Mouse (Mus musculus) embryonic facial prominence, embryonic 12.5 days (tissue): ENCODE results near the gene Mrvi1. TPM values are rescaled to one million over a fixed set of nuclear protein-coding genes. Genes with fewer than 3 reads are reported as not detected.
A peak's percentile ranks its signal among the peaks of the same experiment; 100 is the strongest.

Source experiments
- ATAC-seq: fragments of 200-750 bp; cut with Nextera tagmentation; 2 replicates; pipeline ENCODE4 v1.8.0; 2017; ENCODE audit not compliant: insufficient number of reproducible peaks, insufficient read depth, low FRiP score, low TSS enrichment
- H3K27ac ChIP-seq: fragments of 300-500 bp; sonication (generic); 2 replicates; pipeline ENCODE4 v1.5.1; 2016; ENCODE audit warnings: mild to moderate bottlenecking
- H3K27me3 ChIP-seq: fragments of 300-500 bp; sonication (generic); 2 replicates; pipeline ENCODE4 v1.6.1; 2016; ENCODE audit warnings: mild to moderate bottlenecking, moderate library complexity
- H3K36me3 ChIP-seq: fragments of 300-500 bp; sonication (generic); 2 replicates; pipeline ENCODE4 v1.6.1; 2016; ENCODE audit warnings: mild to moderate bottlenecking
- H3K4me1 ChIP-seq: fragments of 300-500 bp; sonication (generic); 2 replicates; pipeline ENCODE4 v1.6.1; 2016
- H3K4me2 ChIP-seq: fragments of 300-500 bp; sonication (generic); replicated peaks from 2 replicates; pipeline ENCODE4 v1.6.1; 2016; ENCODE audit warnings: mild to moderate bottlenecking, moderate library complexity
- H3K4me3 ChIP-seq: fragments of 300-500 bp; sonication (generic); 2 replicates; pipeline ENCODE4 v1.5.1; 2016; ENCODE audit warnings: mild to moderate bottlenecking
- H3K9ac ChIP-seq: fragments of 300-500 bp; sonication (generic); 2 replicates; pipeline ENCODE4 v1.6.1; 2016; ENCODE audit warnings: mild to moderate bottlenecking, moderate library complexity
- H3K9me3 ChIP-seq: fragments of 300-500 bp; sonication (generic); 2 replicates; pipeline ENCODE4 v1.6.1; 2016; ENCODE audit warnings: mild to moderate bottlenecking, moderate library complexity
- WGBS: fragments of 180-500 bp; shearing (Covaris S2); methylation state at CpG from one replicate; pipeline ENCODE4 v1.1.7; 2016; 5-methylcytosine and 5-hydroxymethylcytosine counted together
- polyA plus RNA-seq: library from polyadenylated mRNA; unstranded; fragments of >200 nt; fragmentation: Nextera tagmentation; extraction: Ambion mirVana; gene quantifications from 2 replicates; pipeline ENCODE4 v1.2.1, GENCODE M21; 2016

Gene Mrvi1
- polyA plus RNA-seq, 1 experiment from 2014 or later, result 1.2 TPM

- Histone ChIP-seq H3K4me1 (peaks cover 4% of the 10 kb centered on the region; the same call in 1 of the 2 replicates), H3K4me3 (no peak within 1 kb of the TSS), H3K9me3 (no peaks in the 10 kb centered on the region), H3K4me2 (no peak within 1 kb of the TSS), H3K27ac (no peak within 1 kb of the TSS), H3K27me3 (no peaks in the 10 kb centered on the region), H3K36me3 (no peaks in the 10 kb centered on the region), H3K9ac (no peak within 1 kb of the TSS)
- WGBS, result 83% methylated on average over 12 of the region's 12 CpGs
- ATAC-seq, result no peak
These were observed 119.4 kb downstream of the Mrvi1 start, which contains the start of gene Lyve1 for GRCm38 (mm10) chr7:110862751-110863289. Gene Lyve1 (minus strand): TSS chr7:110863239.

- Histone ChIP-seq H3K27me3 (no peaks in the 10 kb centered on the region), H3K4me3 (no peak overlapping the region), H3K4me2 (no peak overlapping the region), H3K9me3 (no peaks in the 10 kb centered on the region), H3K9ac (no peak overlapping the region), H3K27ac (no peak overlapping the region), H3K36me3 (no peaks in the 10 kb centered on the region), H3K4me1 (peaks cover 3% of the 10 kb centered on the region; the same call in 1 of the 2 replicates)
- 61% methylated on average over 5 of the region's 5 CpGs for WGBS
- no peak for ATAC-seq
These were observed 122.1 kb downstream of the Mrvi1 start for GRCm38 (mm10) chr7:110860129-110860528.

GRCm38 (mm10) chr7:110855604-110856003 is 126.7 kb downstream of the Mrvi1 start:
- Histone ChIP-seq H3K4me3 (no peak overlapping the region), H3K4me1 (peaks cover 5% of the 10 kb centered on the region), H3K27ac (no peak overlapping the region), H3K36me3 (no peaks in the 10 kb centered on the region), H3K9me3 (no peaks in the 10 kb centered on the region), H3K27me3 (no peaks in the 10 kb centered on the region), H3K4me2 (no peak overlapping the region), H3K9ac (no peak overlapping the region)
- WGBS, result 79% methylated on average over 1 of the region's 1 CpGs
- ATAC-seq, result no peak

- Histone ChIP-seq H3K4me2 (no peak overlapping the region), H3K9ac (no peak overlapping the region), H3K4me1 (peaks cover 5% of the 10 kb centered on the region), H3K27ac (no peak overlapping the region), H3K9me3 (no peaks in the 10 kb centered on the region), H3K36me3 (no peaks in the 10 kb centered on the region), H3K27me3 (no peaks in the 10 kb centered on the region), H3K4me3 (no peak overlapping the region)
- ATAC-seq, result no peak
- 77% methylated on average over 8 of the region's 8 CpGs for WGBS
These were observed 127.2 kb downstream of the Mrvi1 start for GRCm38 (mm10) chr7:110854927-110855546.

GRCm38 (mm10) chr7:110854519-110854918 is 127.7 kb downstream of the Mrvi1 start:
- WGBS, result 57% methylated on average over 3 of the region's 3 CpGs
- Histone ChIP-seq H3K9me3 (no peaks in the 10 kb centered on the region), H3K4me3 (no peak overlapping the region), H3K4me2 (no peak overlapping the region), H3K4me1 (peaks cover 5% of the 10 kb centered on the region), H3K36me3 (no peaks in the 10 kb centered on the region), H3K27ac (no peak overlapping the region), H3K9ac (no peak overlapping the region), H3K27me3 (no peaks in the 10 kb centered on the region)
- ATAC-seq, result no peak

- WGBS, result 62% methylated on average over 10 of the region's 10 CpGs
- no peak for ATAC-seq
- Histone ChIP-seq H3K9ac (no peak overlapping the region), H3K36me3 (no peaks in the 10 kb centered on the region), H3K4me1 (peaks cover 5% of the 10 kb centered on the region), H3K27ac (no peak overlapping the region), H3K4me3 (no peak overlapping the region), H3K4me2 (no peak overlapping the region), H3K27me3 (no peaks in the 10 kb centered on the region), H3K9me3 (no peaks in the 10 kb centered on the region)
These were observed 128.7 kb downstream of the Mrvi1 start for GRCm38 (mm10) chr7:110853611-110854010.

GRCm38 (mm10) chr7:110851541-110852203 is 130.6 kb downstream of the Mrvi1 start:
- Histone ChIP-seq H3K4me2 (no peak overlapping the region), H3K36me3 (no peaks in the 10 kb centered on the region), H3K4me1 (peaks cover 5% of the 10 kb centered on the region), H3K9ac (no peak overlapping the region), H3K4me3 (no peak overlapping the region), H3K9me3 (no peaks in the 10 kb centered on the region), H3K27ac (no peak overlapping the region), H3K27me3 (no peaks in the 10 kb centered on the region)
- 68% methylated on average over 7 of the region's 7 CpGs for WGBS
- no peak for ATAC-seq

- H3K27me3 ChIP-seq, result no peaks in the 10 kb centered on the region
- ATAC-seq, result no peak
- H3K9me3 ChIP-seq, result no peaks in the 10 kb centered on the region
- no peak overlapping the region for H3K4me3 ChIP-seq
- 89% methylated on average over 1 of the region's 1 CpGs for whole genome bisulfite sequencing
- H3K9ac ChIP-seq, result no peak overlapping the region
- H3K4me2 ChIP-seq, result no peak overlapping the region
- H3K27ac ChIP-seq, result no peak overlapping the region
- H3K4me1 ChIP-seq, result peaks cover 8% of the 10 kb centered on the region
- H3K36me3 ChIP-seq, result no peaks in the 10 kb centered on the region
These were observed 133.9 kb downstream of the Mrvi1 start for GRCm38 (mm10) chr7:110848371-110848770.

GRCm38 (mm10) chr7:110847321-110847720 is 134.9 kb downstream of the Mrvi1 start:
- no peak overlapping the region for H3K27ac ChIP-seq
- no peak overlapping the region for H3K4me2 ChIP-seq
- 61% methylated on average over 2 of the region's 2 CpGs for WGBS
- H3K9ac ChIP-seq, result no peak overlapping the region
- H3K36me3 ChIP-seq, result no peaks in the 10 kb centered on the region
- no peaks in the 10 kb centered on the region for H3K9me3 ChIP-seq
- no peak for ATAC-seq
- H3K27me3 ChIP-seq, result no peaks in the 10 kb centered on the region
- no peak overlapping the region for H3K4me3 ChIP-seq
- H3K4me1 ChIP-seq, result peaks cover 10% of the 10 kb centered on the region

GRCm38 (mm10) chr7:110843916-110844874 is 138.1 kb downstream of the Mrvi1 start, which contains the start of gene Rnf141:
Gene Rnf141 (minus strand): TSS chr7:110844457.
- Histone ChIP-seq H3K36me3 (no peaks in the 10 kb centered on the region), H3K4me3 (peak within 1 kb of the TSS; percentile 74), H3K9me3 (no peaks in the 10 kb centered on the region), H3K4me2 (peak within 1 kb of the TSS; percentile 83), H3K9ac (peak within 1 kb of the TSS; percentile 66), H3K27ac (peak within 1 kb of the TSS; percentile 88), H3K4me1 (peaks cover 5% of the 10 kb centered on the region), H3K27me3 (no peaks in the 10 kb centered on the region)
- ATAC-seq, result peak; percentile 96
- under 1% methylated on average over 42 of the region's 42 CpGs for WGBS

GRCm38 (mm10) chr7:110840332-110840731 is 141.9 kb downstream of the Mrvi1 start:
- Histone ChIP-seq H3K4me1 (peaks cover 5% of the 10 kb centered on the region), H3K27ac (no peak overlapping the region), H3K36me3 (0 out of 2 replicates have a peak, but pooled peaks cover 3% of the 10 kb centered on the region), H3K9ac (no peak overlapping the region), H3K4me3 (no peak overlapping the region), H3K27me3 (no peaks in the 10 kb centered on the region), H3K9me3 (no peaks in the 10 kb centered on the region), H3K4me2 (no peak overlapping the region)
- no peak for ATAC-seq
- 78% methylated on average over 4 of the region's 4 CpGs for WGBS
